Mouse (Mus musculus) forebrain, postnatal 0 days (tissue): ENCODE measurements around the gene Syce2. TPM values are rescaled to one million over a fixed set of nuclear protein-coding genes. Genes with fewer than 3 reads are reported as not detected.

Source experiments
- ATAC-seq: fragments of 200-750 bp; cut with Nextera tagmentation; 2 replicates; pipeline ENCODE4 v1.8.0; 2017; ENCODE audit warnings: mild to moderate bottlenecking, moderate library complexity
- DNase-seq: peaks from one replicate; pipeline ENCODE4 v3.0.0-alpha.2; 2015
- H3K27ac ChIP-seq: fragments of 300-500 bp; sonication (generic); 2 replicates; pipeline ENCODE4 v1.5.1; 2014; ENCODE audit warnings: low read depth, mild to moderate bottlenecking, antibody characterized with exemption, low read length, moderate library complexity, mixed read lengths
- H3K27me3 ChIP-seq: fragments of 300-500 bp; sonication (generic); 2 replicates; pipeline ENCODE4 v1.6.1; 2014; ENCODE audit warnings: mild to moderate bottlenecking, low read length, mixed read lengths; ENCODE audit not compliant: insufficient read depth
- H3K36me3 ChIP-seq: fragments of 300-500 bp; sonication (generic); 2 replicates; pipeline ENCODE4 v1.6.1; 2014; ENCODE audit warnings: mild to moderate bottlenecking, moderate library complexity; ENCODE audit not compliant: insufficient read depth
- H3K4me1 ChIP-seq: fragments of 300-500 bp; sonication (generic); 2 replicates; pipeline ENCODE4 v1.6.1; 2014; ENCODE audit warnings: antibody characterized with exemption; ENCODE audit not compliant: insufficient read depth
- H3K4me2 ChIP-seq: fragments of 300-500 bp; sonication (generic); 2 replicates; pipeline ENCODE4 v1.6.1; 2014; ENCODE audit warnings: low read depth, mild to moderate bottlenecking, moderate library complexity
- H3K4me3 ChIP-seq: fragments of 300-500 bp; sonication (generic); 2 replicates; pipeline ENCODE4 v1.5.1; 2014; ENCODE audit warnings: low read depth, low read length, mixed read lengths
- H3K9ac ChIP-seq: fragments of 300-500 bp; sonication (generic); 2 replicates; pipeline ENCODE4 v1.6.1; 2014; ENCODE audit warnings: mild to moderate bottlenecking
- H3K9me3 ChIP-seq: fragments of 300-500 bp; sonication (generic); 2 replicates; pipeline ENCODE4 v1.6.1; 2016; ENCODE audit warnings: low read length
- CTCF ChIP-seq: sonication (generic); IDR thresholded peaks from 2 replicates; pipeline ENCODE4 v1.5.1; 2016; ENCODE audit warnings: antibody characterized with exemption, control low read depth, low read depth
- WGBS: fragments of 180-500 bp; shearing (Covaris S2); extraction: QIAGEN DNeasy Blood & Tissue Kit; methylation state at CpG from one replicate; pipeline ENCODE4 v1.1.7; 2014; 5-methylcytosine and 5-hydroxymethylcytosine counted together
- polyA plus RNA-seq: library from polyadenylated mRNA; unstranded; fragments of >200 nt; fragmentation: Nextera tagmentation; extraction: Ambion mirVana; gene quantifications from 2 replicates; pipeline ENCODE4 v1.2.1, GENCODE M21; 2015
- total RNA-seq: library from RNA; depleted of rRNA; stranded (reverse); fragments of >200 nt; gene quantifications from 2 replicates; pipeline ENCODE4 v1.2.3, GENCODE M21; 2014

Syce2 gene
- total and polyA plus RNA-seq, 2 experiments from 2014 or later = 27.5 to 77.9 TPM

DNA sequence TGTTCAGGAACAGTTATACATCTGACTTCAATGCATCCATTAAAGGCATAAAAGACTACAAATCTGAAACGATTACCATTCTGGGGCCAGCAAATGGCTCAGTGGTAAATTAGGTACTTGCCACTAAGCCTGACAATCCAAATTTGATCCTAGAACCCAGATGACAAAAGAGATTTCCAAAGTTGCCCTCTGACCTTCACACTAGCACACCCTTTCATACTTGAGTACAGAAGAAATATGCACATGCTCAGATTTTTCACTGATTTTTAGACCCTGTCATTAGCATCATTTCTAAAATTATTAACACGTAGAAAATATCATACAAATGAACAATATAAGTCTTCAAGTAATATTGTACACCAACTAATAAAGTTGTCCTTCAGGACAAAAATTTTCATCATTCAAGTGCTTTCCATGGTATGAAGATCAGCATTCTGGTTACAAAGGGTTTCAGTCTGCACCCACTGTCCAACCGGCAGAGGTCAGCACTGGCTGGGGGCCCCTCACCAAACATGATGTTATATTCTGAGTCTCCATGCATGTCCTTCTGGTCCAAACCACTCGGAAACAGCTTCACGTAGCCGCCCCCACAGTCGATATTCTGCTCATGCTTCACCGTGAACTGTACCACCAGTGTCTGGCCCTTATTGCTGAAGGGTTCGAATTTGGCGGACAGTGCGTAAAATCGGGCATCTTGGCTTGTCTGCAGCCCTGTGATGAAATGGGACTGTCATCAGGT is 26.4 kb upstream of the Syce2 start:
- TF ChIP-seq CTCF = peak; percentile 59
- peaks cover 42% of the 10 kb centered on the region for H3K36me3 ChIP-seq
- no peaks in the 10 kb centered on the region for H3K9me3 ChIP-seq
- WGBS = 10% methylated on average over 12 of the region's 12 CpGs
- ATAC-seq = no peak
- peak overlapping the region; percentile 90 for H3K4me2 ChIP-seq
- peak overlapping the region; percentile 87 for H3K27ac ChIP-seq
- H3K9ac ChIP-seq = peak overlapping the region; percentile 97
- DNase-seq = peak; percentile 31
- peak overlapping the region; percentile 83 for H3K4me3 ChIP-seq
- H3K4me1 ChIP-seq = peaks cover 11% of the 10 kb centered on the region
- H3K27me3 ChIP-seq = no peaks in the 10 kb centered on the region

DNA sequence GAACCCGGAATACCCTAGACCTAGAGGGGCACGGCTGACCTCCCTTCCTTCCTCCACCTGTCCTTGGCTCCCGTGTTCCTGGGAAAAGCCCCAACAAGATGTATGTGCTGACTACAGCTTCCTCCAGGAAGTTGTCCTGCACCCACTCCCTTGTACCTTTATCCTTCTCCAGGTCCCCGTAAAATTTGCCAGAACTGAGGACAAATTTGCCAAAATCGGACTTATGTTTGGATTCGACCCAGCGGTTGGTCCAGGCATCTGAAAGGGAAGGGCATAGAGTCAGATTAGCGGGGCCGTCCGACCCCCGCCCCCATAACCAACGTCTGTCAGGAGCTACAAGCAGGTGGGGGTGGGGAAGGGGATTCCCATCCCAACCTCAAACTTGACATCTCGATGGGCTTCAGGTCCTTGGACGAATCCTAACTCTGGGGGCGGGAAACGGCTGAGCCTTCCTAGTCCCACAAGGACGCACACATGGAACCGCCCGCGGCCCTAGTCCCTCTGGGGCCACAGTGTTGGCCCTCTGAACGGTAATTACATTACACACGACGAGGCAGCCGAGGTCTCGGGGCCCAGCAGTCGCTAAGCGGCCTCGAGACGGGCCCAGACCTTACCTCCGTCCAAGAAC is 25.7 kb upstream of the Syce2 start:
- WGBS = under 1% methylated on average over 30 of the region's 30 CpGs
- ATAC-seq = peak; percentile 23
- Histone ChIP-seq H3K9me3 (no peaks in the 10 kb centered on the region), H3K27ac (peak overlapping the region; percentile 87), H3K27me3 (no peaks in the 10 kb centered on the region), H3K9ac (peak overlapping the region; percentile 97), H3K36me3 (peaks cover 40% of the 10 kb centered on the region), H3K4me1 (peaks cover 11% of the 10 kb centered on the region), H3K4me3 (peak overlapping the region; percentile 83), H3K4me2 (peak overlapping the region; percentile 90)
- no peak for TF ChIP-seq CTCF
- no peak for DNase-seq

- H3K4me2 ChIP-seq = peak within 1 kb of the TSS; percentile 90
- peak within 1 kb of the TSS; percentile 83 for H3K4me3 ChIP-seq
- ATAC-seq = peak; percentile 99
- peak within 1 kb of the TSS; percentile 97 for H3K9ac ChIP-seq
- peaks cover 33% of the 10 kb centered on the region for H3K36me3 ChIP-seq
- peak within 1 kb of the TSS; percentile 87 for H3K27ac ChIP-seq
- H3K9me3 ChIP-seq = no peaks in the 10 kb centered on the region
- TF ChIP-seq CTCF = peak; percentile 51
- 1% methylated on average over 55 of the region's 55 CpGs for WGBS
- no peaks in the 10 kb centered on the region for H3K27me3 ChIP-seq
- DNase-seq = peak; percentile 100
- H3K4me1 ChIP-seq = peaks cover 11% of the 10 kb centered on the region
Observed at GRCm38 (mm10) chr8:84846722-84847572, 25.0 kb upstream of the Syce2 start, which contains the start of gene Calr. Gene Calr, minus strand, starts transcription at chr8:84846934.

GRCm38 (mm10) chr8:84847684-84848435 is 24.1 kb upstream of the Syce2 start:
- TF ChIP-seq CTCF = no peak
- peak overlapping the region; percentile 79; the same call in 1 of the 2 replicates for H3K27ac ChIP-seq
- peak overlapping the region; percentile 68 for H3K9ac ChIP-seq
- peaks cover 24% of the 10 kb centered on the region for H3K36me3 ChIP-seq
- DNase-seq (no peak), ATAC-seq (no peak)
- peak overlapping the region; percentile 83 for H3K4me3 ChIP-seq
- H3K4me1 ChIP-seq = peaks cover 11% of the 10 kb centered on the region
- peak overlapping the region; percentile 87 for H3K4me2 ChIP-seq
- WGBS = 45% methylated on average over 6 of the region's 6 CpGs
- no peaks in the 10 kb centered on the region for H3K9me3 ChIP-seq
- H3K27me3 ChIP-seq = no peaks in the 10 kb centered on the region

- no peak for ATAC-seq
- peak overlapping the region; percentile 70; the same call in 1 of the 2 replicates for H3K4me2 ChIP-seq
- peak overlapping the region; percentile 78; the same call in 1 of the 2 replicates for H3K4me3 ChIP-seq
- 97% methylated on average over 3 of the region's 3 CpGs for WGBS
- H3K4me1 ChIP-seq = peaks cover 6% of the 10 kb centered on the region; the same call in 1 of the 2 replicates
- peak overlapping the region; percentile 76; the same call in 1 of the 2 replicates for H3K9ac ChIP-seq
- peaks cover 23% of the 10 kb centered on the region for H3K36me3 ChIP-seq
- H3K27me3 ChIP-seq = no peaks in the 10 kb centered on the region
- H3K27ac ChIP-seq = no peak overlapping the region; the same call in 1 of the 2 replicates
- DNase-seq = no peak
- TF ChIP-seq CTCF = no peak
- H3K9me3 ChIP-seq = no peaks in the 10 kb centered on the region
Observed at GRCm38 (mm10) chr8:84856434-84856833, 15.5 kb upstream of the Syce2 start.

GRCm38 (mm10) chr8:84856864-84857441 is 15.0 kb upstream of the Syce2 start, which contains the start of gene Farsa:
Gene Farsa, plus strand, starts transcription at chr8:84856989.
- peak; percentile 97 for ATAC-seq

More at GRCm38 (mm10) chr8:84856864-84857441, 15.0 kb upstream of the Syce2 start, which contains the start of gene Farsa:
- Histone ChIP-seq H3K27me3 (no peaks in the 10 kb centered on the region), H3K4me3 (peak within 1 kb of the TSS; percentile 78), H3K9me3 (no peaks in the 10 kb centered on the region), H3K36me3 (peaks cover 26% of the 10 kb centered on the region), H3K4me1 (peaks cover 6% of the 10 kb centered on the region; the same call in 1 of the 2 replicates), H3K9ac (peak within 1 kb of the TSS; percentile 76), H3K27ac (peak within 1 kb of the TSS; percentile 79), H3K4me2 (peak within 1 kb of the TSS; percentile 70)
- no peak for TF ChIP-seq CTCF
- WGBS = under 1% methylated on average over 39 of the region's 39 CpGs
- DNase-seq = peak; percentile 95
